In genomic region chr12:78981938-78982825, GRCm38 (mm10) we compare ENCODE assay signal across 10 mouse cellular contexts. TPM values are rescaled to one million over a fixed set of nuclear protein-coding genes. Genes with fewer than 3 reads are reported as not detected.
DNase-seq lines count a peak whose midpoint lies in the region; ATAC-seq and TF ChIP-seq lines count a peak whose summit lies in the region.
"Had no signal": no experiment of that assay in that cellular context is flagged by ENCODE, and none has a peak within 500 bp of the region (broad histone marks: within the 10 kb centered on the region; RNA-seq: fewer than 3 reads in every experiment).

No protein-coding gene starts in this region.

- H3K9ac ChIP-seq in lung, embryonic 16.5 days (ENCODE audit: low read length): no peak overlapping the region
- H3K9ac ChIP-seq in MEL (ENCODE audit: control insufficient read depth, low read depth, low read length, poor library complexity, severe bottlenecking): peak overlapping the region; percentile 40; the same call in 1 of the 2 replicates
- H3K9ac ChIP-seq in neural tube, embryonic 15.5 days (replicated peaks): no peak overlapping the region
- H3K9ac ChIP-seq: limb, embryonic 15.5 days had no signal

- peaks cover 9% of the 10 kb centered on the region for H3K4me1 ChIP-seq in lung, embryonic 16.5 days (replicated peaks; ENCODE audit: control insufficient read depth, insufficient read depth, low read length)
- peaks cover 13 to 43% of the 10 kb centered on the region in 2 experiments for H3K4me1 ChIP-seq in MEL (ENCODE audit: control insufficient read depth in 1 of 2, insufficient read depth in 2 of 2, low read length in 2 of 2)
- H3K4me1 ChIP-seq in neural tube, embryonic 15.5 days: peaks cover 14% of the 10 kb centered on the region
- H3K4me1 ChIP-seq: limb, embryonic 15.5 days had no signal

- TF ChIP-seq POLR2A in MEL (IDR thresholded peaks at IDR 0.05; ENCODE audit: control insufficient read depth in 1 of 2, insufficient read depth in 1 of 2, low read depth in 1 of 2, low read length in 2 of 2, poor library complexity in 1 of 2): no peak

- peak overlapping the region; percentile 2; the same call in 1 of the 2 replicates for H3K27ac ChIP-seq in lung, embryonic 16.5 days (ENCODE audit: low read length)
- no peak overlapping the region; the same call in none of the 2 replicates for H3K27ac ChIP-seq in MEL (ENCODE audit: control insufficient read depth, low read depth, low read length)
- no peak overlapping the region for H3K27ac ChIP-seq in neural tube, embryonic 15.5 days (replicated peaks)
- H3K27ac ChIP-seq: heart, embryonic 10.5 days; limb, embryonic 15.5 days had no signal

- ATAC-seq in lung, embryonic 16.5 days (ENCODE audit: low read depth): no peak
- ATAC-seq in neural tube, embryonic 15.5 days (ENCODE audit: low FRiP score): no peak

- H3K4me3 ChIP-seq in lung, embryonic 16.5 days (ENCODE audit: low read length): no peak overlapping the region
- H3K4me3 ChIP-seq in MEL (ENCODE audit: control insufficient read depth in 1 of 2, insufficient read depth in 1 of 2, low read depth in 2 of 2, low read length in 2 of 2): peak overlapping the region in 1 of 2 experiments; percentile 32; a peak in 2 of 4 replicates
- H3K4me3 ChIP-seq in neural tube, embryonic 15.5 days (replicated peaks): no peak overlapping the region
- H3K4me3 ChIP-seq: heart, embryonic 10.5 days; limb, embryonic 15.5 days had no signal

- no peaks in the 10 kb centered on the region for H3K36me3 ChIP-seq in lung, embryonic 16.5 days (ENCODE audit: control insufficient read depth, insufficient read depth, low read length)
- H3K36me3 ChIP-seq in MEL (ENCODE audit: control insufficient read depth in 1 of 2, insufficient read depth in 2 of 2, low read length in 2 of 2): peaks cover 0 to 28% of the 10 kb centered on the region in 2 experiments; a peak in 2 of 4 replicates
- H3K36me3 ChIP-seq in neural tube, embryonic 15.5 days: peaks cover 5% of the 10 kb centered on the region
- H3K36me3 ChIP-seq: heart, embryonic 10.5 days had no signal

- H3K79me2 ChIP-seq in MEL (ENCODE audit: control insufficient read depth, insufficient read depth, low read length, poor library complexity): peaks cover 1% of the 10 kb centered on the region; the same call in 1 of the 2 replicates

- no peaks in the 10 kb centered on the region for H3K9me3 ChIP-seq in lung, embryonic 16.5 days (ENCODE audit: control insufficient read depth, low read length)
- H3K9me3 ChIP-seq in MEL (replicated peaks; ENCODE audit: insufficient read depth, low read length): no peaks in the 10 kb centered on the region
- H3K9me3 ChIP-seq in neural tube, embryonic 15.5 days (replicated peaks): no peaks in the 10 kb centered on the region
- H3K9me3 ChIP-seq: heart, embryonic 10.5 days; limb, embryonic 15.5 days had no signal

- no peaks in the 10 kb centered on the region for H3K27me3 ChIP-seq in lung, embryonic 16.5 days (ENCODE audit: control insufficient read depth, insufficient read depth, low read depth, low read length)
- no peaks in the 10 kb centered on the region for H3K27me3 ChIP-seq in MEL (ENCODE audit: control insufficient read depth in 1 of 2, insufficient read depth in 2 of 2, low read length in 2 of 2)
- H3K27me3 ChIP-seq in neural tube, embryonic 15.5 days (replicated peaks): no peaks in the 10 kb centered on the region
- H3K27me3 ChIP-seq: limb, embryonic 15.5 days had no signal

- TF ChIP-seq EP300 in MEL (IDR thresholded peaks at IDR 0.05; ENCODE audit: low read depth in 1 of 2, low read length in 2 of 2): no peak

- peak; percentile 24 for DNase-seq in cerebellum, adult 8-10 months
- DNase-seq in cerebellum, postnatal 4 days (ENCODE audit: low spot score in 2 of 2): no peak
- DNase-seq in lung, postnatal 36 days: no peak
- DNase-seq in MEL (ENCODE audit: low read depth, low spot score): no peak
- DNase-seq in kidney, postnatal 14 days: peak; percentile 29
- DNase-seq in layer of hippocampus, adult 11-12 months (ENCODE audit: low spot score): no peak

- TF ChIP-seq RAD21 in MEL (IDR thresholded peaks at IDR 0.05; ENCODE audit: low read depth, low read length): no peak

- TF ChIP-seq CTCF in MEL (IDR thresholded peaks at IDR 0.05 in 2 of 3, conservative IDR thresholded peaks at IDR 0.05 in 1 of 3; ENCODE audit: control insufficient read depth in 1 of 3, insufficient read depth in 1 of 3, low read depth in 2 of 3, low read length in 3 of 3, poor library complexity in 1 of 3, severe bottlenecking in 1 of 3): no peak

- 47% methylated on average over 9 of the region's 9 CpGs for WGBS in lung, embryonic 16.5 days
- WGBS in neural tube, embryonic 15.5 days: 73% methylated on average over 9 of the region's 9 CpGs

- H3K4me2 ChIP-seq in lung, embryonic 16.5 days (ENCODE audit: low read depth, low read length): no peak overlapping the region
- no peak overlapping the region for H3K4me2 ChIP-seq in neural tube, embryonic 15.5 days
- H3K4me2 ChIP-seq: limb, embryonic 15.5 days had no signal

TF ChIP-seq in MEL, 35 proteins besides CTCF, POLR2A, EP300 and RAD21:
- TF ChIP-seq SMC3 (IDR thresholded peaks at IDR 0.05; ENCODE audit: low read depth, low read length) (no peak), E2F4 (IDR thresholded peaks at IDR 0.05; ENCODE audit: borderline replicate concordance, low read depth, low read length) (no peak), MEF2A (IDR thresholded peaks at IDR 0.05; ENCODE audit: extremely low read depth, insufficient replicate concordance, low read depth, low read length, poor library complexity, severe bottlenecking) (no peak), ELF1 (IDR thresholded peaks at IDR 0.05; ENCODE audit: low read depth, low read length) (no peak), ZNF384 (IDR thresholded peaks at IDR 0.05; ENCODE audit: low read depth, low read length) (no peak), NELFE (IDR thresholded peaks at IDR 0.05; ENCODE audit: low read depth, low read length) (no peak), GABPA (IDR thresholded peaks at IDR 0.05; ENCODE audit: low read depth, low read length) (no peak), USF2 (IDR thresholded peaks at IDR 0.05; ENCODE audit: borderline replicate concordance in 1 of 2, insufficient read depth in 1 of 2, low read depth in 1 of 2, low read length in 2 of 2) (no peak), POLR2AphosphoS5 (IDR thresholded peaks at IDR 0.05; ENCODE audit: borderline replicate concordance, low read depth, low read length) (no peak), TBP (IDR thresholded peaks at IDR 0.05; ENCODE audit: low read depth, low read length) (no peak), HCFC1 (IDR thresholded peaks at IDR 0.05; ENCODE audit: low read depth, low read length) (no peak), RCOR1 (IDR thresholded peaks at IDR 0.05; ENCODE audit: low read depth, low read length) (no peak), MYB (IDR thresholded peaks at IDR 0.05; ENCODE audit: low read depth, low read length) (no peak), CHD2 (IDR thresholded peaks at IDR 0.05; ENCODE audit: low read length) (no peak)

RNA-seq across cellular contexts. Expression of gene Tmem229b, which starts 25.2 kb away (rescaled TPM):
- polyA plus RNA-seq in lung, embryonic 16.5 days (2015; fragmentation: Nextera tagmentation; extraction: Ambion mirVana): 6.7 and 9.5 TPM in 2 replicates
- 13.5 and 13.8 TPM in 2 replicates for total RNA-seq in MEL (2012; rRNA removed)
- 10 to 100 TPM in 1 of 2 experiments, not detected in 1; 20.5 TPM for polyA plus RNA-seq in MEL (2012; ENCODE audit: insufficient read depth in 1 of 2, insufficient read length in 2 of 2, low read depth in 1 of 2, low replicate concordance in 2 of 2, missing spikeins in 1 of 2)
- 62.5 and 65.9 TPM in 2 replicates for polyA plus RNA-seq in neural tube, embryonic 15.5 days (2015; fragmentation: Nextera tagmentation; extraction: Ambion mirVana)

RNA-seq across cellular contexts. Expression of gene Plekhh1, which starts 46.8 kb away (rescaled TPM):
- 2.6 and 3.1 TPM in 2 replicates for polyA plus RNA-seq in lung, embryonic 16.5 days (2015; fragmentation: Nextera tagmentation; extraction: Ambion mirVana)
- total RNA-seq in MEL (2012; rRNA removed): 0.35 and 0.39 TPM in 2 replicates
- polyA plus RNA-seq in MEL (2012; ENCODE audit: insufficient read depth in 1 of 2, insufficient read length in 2 of 2, low read depth in 1 of 2, low replicate concordance in 2 of 2, missing spikeins in 1 of 2): 1 to 10 TPM in 1 of 2 experiments, not detected in 1; 2.3 TPM
- 2.0 and 2.7 TPM in 2 replicates for polyA plus RNA-seq in neural tube, embryonic 15.5 days (2015; fragmentation: Nextera tagmentation; extraction: Ambion mirVana)

Comparison
In these comparisons a context has a peak if more than half of its experiments do, and no peak if none do; other contexts are left out.
1. DNase-seq: peak in cerebellum, adult 8-10 months (single experiment) and kidney, postnatal 14 days (single experiment); none in cerebellum, postnatal 4 days (0 of 2), lung, postnatal 36 days (single experiment), MEL (single experiment) and layer of hippocampus, adult 11-12 months (single experiment).